Mouse (Mus musculus): ENCODE data around the gene Itgb5. TPM values are rescaled to one million over a fixed set of nuclear protein-coding genes. Genes with fewer than 3 reads are reported as not detected.

The Itgb5 gene
- total and polyA plus RNA-seq, 3 experiments, result 0.85 to 20.1 (median 1.8) TPM

DNA sequence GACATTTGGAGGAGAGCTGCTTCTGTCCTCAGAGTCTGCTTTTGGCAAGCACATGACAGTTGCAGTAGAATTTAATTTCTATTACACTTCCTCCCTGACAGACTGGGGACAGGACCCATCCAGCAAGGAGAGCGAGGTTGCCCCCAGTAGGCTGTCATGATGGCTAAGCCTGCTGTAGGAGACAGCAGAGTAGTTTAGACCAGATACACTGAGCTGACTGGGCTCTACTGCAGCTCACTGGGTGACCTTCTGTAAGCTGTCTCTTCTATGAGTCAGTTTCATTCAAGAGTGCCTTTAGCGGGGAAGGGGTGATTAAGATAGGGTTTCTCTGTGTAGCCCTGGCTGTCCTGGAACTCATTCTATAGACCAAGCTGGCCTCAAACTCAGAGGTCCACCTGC lies 109.7 kb downstream of the Itgb5 start:
- Histone ChIP-seq H3K9ac (ENCODE audit: insufficient read depth, low read depth) (no peak overlapping the region), H3K27ac (ENCODE audit: insufficient read depth, low read depth) (no peak overlapping the region), H3K4me2 (ENCODE audit: insufficient read depth, low read depth, poor library complexity, severe bottlenecking) (no peak overlapping the region), H3K4me1 (ENCODE audit: control insufficient read depth in 1 of 2, insufficient read depth in 2 of 2) (no peaks in the 10 kb centered on the region), H3K79me2 (replicated peaks; ENCODE audit: control insufficient read depth, extremely low read depth, insufficient read depth, poor library complexity, severe bottlenecking) (no peaks in the 10 kb centered on the region), H3K4me3 (replicated peaks in 1 of 3; ENCODE audit: low read depth in 2 of 3, low read length in 2 of 3, poor library complexity in 1 of 3) (no peak overlapping the region), H3K36me3 (replicated peaks in 1 of 2; ENCODE audit: control insufficient read depth in 1 of 2, insufficient read depth in 1 of 2, low read length in 1 of 2) (no peaks in the 10 kb centered on the region), H3K27me3 (replicated peaks) (peaks cover 7% of the 10 kb centered on the region), H3K9me3 (replicated peaks; ENCODE audit: low read length) (peaks cover 2% of the 10 kb centered on the region)
- in situ Hi-C loops (cut with MboI; ENCODE audit: low pct_ligation_motif_present, low pct_unique_long_range_greater_than_20kb, low sequenced_read_pairs), result no loop called here
- dilution Hi-C loops (cut with MboI; ENCODE audit: extremely low pct_ligation_motif_present, extremely low pct_unique_long_range_greater_than_20kb, low sequenced_read_pairs), result no loop called here
- TF ChIP-seq GABPA (IDR thresholded peaks at IDR 0.05; ENCODE audit: insufficient replicate concordance, low read depth, low read length), result no peak
- no peak for TF ChIP-seq ETS1 (conservative IDR thresholded peaks at IDR 0.05; ENCODE audit: low read depth, low read length)
- no peak for TF ChIP-seq NRF1 (IDR thresholded peaks at IDR 0.05; ENCODE audit: low read depth, low read length)
- no peak for TF ChIP-seq ZKSCAN1 (IDR thresholded peaks at IDR 0.05; ENCODE audit: borderline replicate concordance, low read depth, low read length)
- TF ChIP-seq PAX5 (IDR thresholded peaks at IDR 0.05; ENCODE audit: low read length), result no peak
- no peak for TF ChIP-seq EP300 (IDR thresholded peaks at IDR 0.05; ENCODE audit: low read length)
- no peak for TF ChIP-seq BHLHE40 (IDR thresholded peaks at IDR 0.05; ENCODE audit: low read depth, low read length)
- no peak for TF ChIP-seq CHD2 (IDR thresholded peaks at IDR 0.05; ENCODE audit: low read length)
- no peak for TF ChIP-seq ELF1 (IDR thresholded peaks at IDR 0.05; ENCODE audit: low read depth, low read length)
- DNase-seq (ENCODE audit: extremely low read depth), result no peak

DNA sequence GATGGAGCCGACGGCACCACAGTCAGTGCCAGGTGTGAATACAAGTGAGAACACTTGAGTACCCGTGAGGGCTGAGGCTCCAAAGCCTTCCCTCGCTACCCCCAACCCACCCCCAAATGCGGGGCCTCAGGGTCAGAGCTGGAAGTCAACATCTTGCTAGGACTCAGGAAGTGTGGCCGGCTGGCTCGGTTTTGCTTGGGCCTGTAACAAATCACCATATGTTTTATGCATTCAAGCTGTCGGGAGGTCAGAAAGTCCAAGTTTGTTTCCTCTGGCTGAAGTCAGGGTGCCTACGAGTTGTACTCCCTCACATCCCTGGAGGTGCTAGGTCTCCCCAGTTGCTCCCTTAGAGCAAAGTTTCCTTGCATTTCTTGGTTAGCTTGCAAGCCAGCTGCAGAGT lies 110.2 kb downstream of the Itgb5 start:
- Histone ChIP-seq H3K27me3 (replicated peaks) (peaks cover 3% of the 10 kb centered on the region), H3K27ac (ENCODE audit: insufficient read depth, low read depth) (no peak overlapping the region), H3K4me3 (replicated peaks in 1 of 3; ENCODE audit: low read depth in 2 of 3, low read length in 2 of 3, poor library complexity in 1 of 3) (no peak overlapping the region), H3K9me3 (replicated peaks; ENCODE audit: low read length) (peaks cover under 1% of the 10 kb centered on the region), H3K79me2 (replicated peaks; ENCODE audit: control insufficient read depth, extremely low read depth, insufficient read depth, poor library complexity, severe bottlenecking) (no peaks in the 10 kb centered on the region), H3K36me3 (replicated peaks in 1 of 2; ENCODE audit: control insufficient read depth in 1 of 2, insufficient read depth in 1 of 2, low read length in 1 of 2) (no peaks in the 10 kb centered on the region), H3K4me1 (ENCODE audit: control insufficient read depth in 1 of 2, insufficient read depth in 2 of 2) (no peaks in the 10 kb centered on the region), H3K9ac (ENCODE audit: insufficient read depth, low read depth) (no peak overlapping the region), H3K4me2 (ENCODE audit: insufficient read depth, low read depth, poor library complexity, severe bottlenecking) (no peak overlapping the region)
- dilution Hi-C loops (cut with MboI; ENCODE audit: extremely low pct_ligation_motif_present, extremely low pct_unique_long_range_greater_than_20kb, low sequenced_read_pairs) (no loop called here), in situ Hi-C loops (cut with MboI; ENCODE audit: low pct_ligation_motif_present, low pct_unique_long_range_greater_than_20kb, low sequenced_read_pairs) (no loop called here)
- no peak for DNase-seq (ENCODE audit: extremely low read depth)
- TF ChIP-seq MEF2A (IDR thresholded peaks at IDR 0.05; ENCODE audit: borderline replicate concordance, low read depth, low read length) (no peak), RAD21 (IDR thresholded peaks at IDR 0.05; ENCODE audit: low read depth, low read length) (no peak), JUND (conservative IDR thresholded peaks at IDR 0.05; ENCODE audit: low read depth, low read length) (no peak), CTCF (conservative IDR thresholded peaks at IDR 0.05 in 1 of 2, IDR thresholded peaks at IDR 0.05 in 1 of 2; ENCODE audit: low read depth in 2 of 2, low read length in 2 of 2) (no peak), EP300 (IDR thresholded peaks at IDR 0.05; ENCODE audit: low read length) (no peak), POLR2AphosphoS2 (IDR thresholded peaks at IDR 0.05; ENCODE audit: low read depth, low read length) (no peak), POLR2A (IDR thresholded peaks at IDR 0.05; ENCODE audit: low read depth, low read length) (no peak), PAX5 (IDR thresholded peaks at IDR 0.05; ENCODE audit: low read length) (no peak), KAT2A (IDR thresholded peaks at IDR 0.05; ENCODE audit: insufficient replicate concordance, low read length) (no peak)

All from CH12.LX (cell line).